Mouse (Mus musculus) kidney, adult 2 months (tissue): ENCODE measurements at regions not wholly inside any gene's neighbourhood (a gene's known extent, or its start where the extent isn't known, plus 50 kb on each side); places are given as distances from the start of the nearest gene placed in this dataset.
"Not testable (repeated sequence)": the region's sequence is repeated elsewhere in the genome, so short reads cannot be mapped to it uniquely, and the experiment has no call there.

Experiments
- CTCF ChIP-seq: fragments of 200-500 bp; conservative IDR thresholded peaks from 2 replicates; pipeline ENCODE4 v1.5.1; 2011; ENCODE audit warnings: low read depth, mild to moderate bottlenecking, control low read depth, low read length, moderate library complexity, mixed read lengths; ENCODE audit not compliant: insufficient read depth, insufficient read length
- POLR2A ChIP-seq: fragments of 200-500 bp; IDR thresholded peaks from one replicate; pipeline ENCODE4 v1.6.1; 2011; ENCODE audit warnings: low read depth, low read length, control low read depth

GRCm38 (mm10) chr14:19178060-19178459, 240.7 kb downstream of the Gm21738 start:
- TF ChIP-seq CTCF, POLR2A: not testable (repeated sequence)
